Mouse (Mus musculus): ENCODE measurements around the gene Gtf2f1.

Gene Gtf2f1

DNA sequence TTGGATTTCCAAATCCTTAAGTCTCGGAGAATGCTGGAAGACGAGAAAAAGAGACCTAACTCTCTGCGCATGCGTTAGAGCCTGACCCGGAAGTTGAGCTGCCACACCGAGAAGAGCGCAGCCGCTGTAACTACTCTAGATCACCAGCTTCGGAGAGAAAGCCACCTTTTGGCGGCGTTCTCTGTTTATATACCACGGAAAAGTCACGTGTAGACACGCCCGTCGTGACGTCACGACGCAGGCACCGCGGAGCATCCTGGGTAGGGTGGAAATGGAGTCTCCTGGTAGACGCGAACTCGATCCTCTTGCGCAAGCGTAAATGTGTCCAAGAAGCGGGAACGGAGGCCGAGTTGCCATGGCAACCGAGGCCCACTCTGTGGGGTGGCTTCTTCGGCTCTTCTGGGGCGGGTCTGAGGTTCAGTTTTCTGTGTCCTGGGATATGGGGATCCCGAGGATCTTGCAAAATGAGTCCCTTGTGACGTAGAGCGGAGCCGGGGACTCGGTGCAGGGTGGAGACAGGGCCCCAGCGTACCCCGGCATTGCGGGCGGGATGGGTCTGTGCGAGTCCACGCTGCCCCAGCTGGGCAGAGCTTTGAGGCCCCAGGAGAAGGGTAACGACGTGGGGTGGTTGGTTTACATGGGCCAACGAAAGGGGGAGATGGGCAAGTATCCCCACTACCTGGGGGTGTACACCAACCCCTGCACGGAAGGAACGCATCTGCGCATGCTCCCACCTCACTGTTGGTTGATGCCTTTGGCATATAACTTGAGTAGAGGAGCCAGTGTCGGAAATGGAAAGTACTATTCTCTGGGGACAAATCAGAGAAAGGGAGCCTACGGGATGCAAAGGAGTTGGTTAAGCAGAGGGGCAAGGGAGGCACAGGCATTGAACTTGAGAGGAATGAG, at the start of gene Gtf2f1, which contains the start of gene Gm17949:
TSS of gene Gtf2f1 (minus strand) at position 53 of the 906 bp plus-strand sequence.
TSS of gene Gm17949 (plus strand) at position 234 of the 906 bp plus-strand sequence.
- DNase-seq (ENCODE audit: low read depth, low spot score), result peak; percentile 100

GRCm38 (mm10) chr17:57060231-57060801, 49.2 kb upstream of the Gtf2f1 start:
- peak; percentile 97 for DNase-seq (ENCODE audit: low read depth, low spot score)

GRCm38 (mm10) chr17:57059486-57059977, 48.4 kb upstream of the Gtf2f1 start, which contains the start of gene Slc25a23:
Gene Slc25a23 (minus strand): TSS chr17:57059863.
- peak; percentile 72 for DNase-seq (ENCODE audit: low read depth, low spot score)

DNA sequence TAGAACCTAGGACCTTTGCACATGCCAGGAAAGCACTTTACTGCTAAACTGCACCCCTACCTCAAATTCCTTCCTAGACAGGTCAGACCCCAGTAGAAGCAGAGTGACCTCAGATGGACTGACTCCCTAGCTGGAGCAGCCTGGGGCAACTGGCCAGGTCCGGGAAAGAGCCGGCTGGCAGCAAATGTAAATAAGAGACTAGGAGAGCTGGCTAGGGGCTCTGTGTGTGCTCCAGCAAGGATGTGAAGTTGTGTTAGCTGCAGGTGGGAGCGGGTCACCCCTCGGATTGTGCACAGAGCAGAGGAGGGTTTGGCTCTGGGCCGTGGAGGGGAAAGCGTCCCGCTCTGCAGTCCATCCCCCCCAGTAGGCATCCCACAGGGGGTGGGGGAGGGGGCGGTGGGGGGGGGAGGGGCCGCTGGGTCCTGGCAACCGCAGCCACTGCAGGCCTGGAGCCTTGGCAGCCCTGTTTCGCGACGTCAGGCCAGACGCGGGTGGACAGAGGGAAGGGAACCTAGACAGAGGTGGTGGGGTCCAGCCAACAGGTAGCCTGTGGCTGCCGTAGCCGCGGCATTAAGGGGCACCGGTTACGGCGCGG, 47.9 kb upstream of the Gtf2f1 start, which contains the start of gene Crb3:
TSS of gene Crb3 (plus strand) at position 215 of the 595 bp plus-strand sequence.
- no peak for DNase-seq (ENCODE audit: low read depth, low spot score)

- DNase-seq (ENCODE audit: low read depth, low spot score), result no peak
These were observed 45.2 kb upstream of the Gtf2f1 start for GRCm38 (mm10) chr17:57056246-57056645.

GRCm38 (mm10) chr17:57051679-57052078, 40.6 kb upstream of the Gtf2f1 start:
- peak; percentile 56 for DNase-seq (ENCODE audit: low read depth, low spot score)

GRCm38 (mm10) chr17:57048816-57049215, 37.7 kb upstream of the Gtf2f1 start:
- no peak for DNase-seq (ENCODE audit: low read depth, low spot score)

DNA sequence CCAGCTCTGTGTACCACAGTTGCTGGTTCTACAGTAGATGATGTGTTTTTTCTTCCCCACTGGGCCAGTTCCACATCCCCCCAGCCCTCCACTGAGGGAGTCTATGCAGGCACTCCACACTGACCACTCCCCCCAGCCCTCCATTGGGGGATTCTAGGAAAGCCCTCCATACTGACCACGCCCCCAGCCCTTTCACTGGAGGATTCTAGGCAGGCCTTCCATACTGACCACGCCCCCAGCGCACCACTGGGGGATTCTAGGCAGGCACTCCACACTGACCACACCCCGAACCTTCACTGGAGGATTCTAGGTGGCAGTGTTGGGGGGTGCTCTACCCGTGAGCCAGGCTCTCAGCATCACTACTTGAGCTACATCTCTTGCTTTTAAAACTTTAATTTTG, 36.3 kb upstream of the Gtf2f1 start:
- no peak for DNase-seq (ENCODE audit: low read depth, low spot score)

DNA sequence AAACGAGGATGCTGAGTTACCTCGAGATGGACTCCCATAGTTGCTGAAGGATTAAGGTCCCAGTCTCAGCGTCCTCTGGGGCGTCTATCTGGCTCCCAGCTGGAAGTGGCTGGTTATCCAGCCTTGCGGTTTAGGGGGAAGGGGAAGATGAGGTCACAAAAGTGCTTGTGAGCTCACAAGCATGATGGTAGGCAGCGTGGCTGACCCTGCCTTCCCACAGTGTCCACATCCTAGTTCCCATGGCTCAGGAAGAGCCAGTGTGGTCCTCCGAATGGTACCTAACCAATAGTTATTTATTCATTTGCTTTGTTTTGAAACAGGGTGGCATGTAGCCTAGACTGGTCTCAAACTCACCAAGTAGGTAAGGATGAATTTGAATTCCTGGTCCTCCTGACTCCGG, 30.5 kb upstream of the Gtf2f1 start, which contains the start of gene Slc25a41:
TSS of gene Slc25a41 (minus strand) at position 101 of the 400 bp plus-strand sequence.
- DNase-seq (ENCODE audit: low read depth, low spot score), result no peak

- no peak for DNase-seq (ENCODE audit: low read depth, low spot score)
These were observed 27.9 kb upstream of the Gtf2f1 start for GRCm38 (mm10) chr17:57038978-57039377.

DNA sequence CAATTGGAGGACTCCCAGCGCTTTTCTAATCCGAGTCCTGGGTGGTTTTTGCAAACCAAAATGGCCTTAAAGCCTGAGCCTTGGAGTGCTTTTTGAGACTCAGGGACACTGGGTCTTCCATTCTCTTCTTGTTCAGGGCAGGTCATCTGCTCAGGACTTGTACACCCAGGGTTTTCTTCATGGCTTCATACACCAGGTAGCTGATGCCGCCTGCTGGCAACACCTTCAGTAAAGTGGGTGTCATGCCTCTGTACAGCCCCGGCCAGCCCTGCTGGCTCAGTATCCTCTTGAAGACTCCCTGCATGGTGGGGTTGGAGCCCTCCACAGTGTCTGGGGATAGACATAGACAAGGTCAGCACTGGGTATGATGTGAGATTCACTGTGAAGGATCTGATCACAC, 21.8 kb upstream of the Gtf2f1 start:
- peak; percentile 28 for DNase-seq (ENCODE audit: low read depth, low spot score)

- peak; percentile 100 for DNase-seq (ENCODE audit: low read depth, low spot score)
These were observed 20.8 kb upstream of the Gtf2f1 start for GRCm38 (mm10) chr17:57031661-57032420.

GRCm38 (mm10) chr17:57030931-57031660, 20.0 kb upstream of the Gtf2f1 start, which contains the start of gene Khsrp:
Gene Khsrp (minus strand): TSS chr17:57031522.
- peak; percentile 61 for DNase-seq (ENCODE audit: low read depth, low spot score)

DNA sequence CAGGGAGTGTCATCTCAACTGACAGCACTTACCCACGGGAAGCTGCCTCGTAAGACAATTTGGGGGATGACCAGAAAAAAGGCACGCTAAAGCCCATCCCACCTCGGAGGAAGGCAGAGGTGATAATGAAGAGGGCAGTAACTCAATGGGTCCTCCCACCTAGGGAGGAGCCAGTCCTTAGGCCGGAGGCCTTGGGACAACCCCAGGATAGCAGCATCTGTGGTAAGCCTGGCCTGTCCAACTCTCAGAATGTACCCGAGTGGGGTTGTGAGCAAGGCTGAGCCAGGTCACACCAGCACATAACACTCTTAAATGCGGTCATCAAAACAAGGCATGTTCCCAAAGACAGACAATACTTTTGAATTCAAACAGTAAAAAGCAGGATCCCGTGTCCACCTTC, 18.6 kb upstream of the Gtf2f1 start:
- no peak for DNase-seq (ENCODE audit: low read depth, low spot score)

GRCm38 (mm10) chr17:57027471-57027870, 16.4 kb upstream of the Gtf2f1 start:
- DNase-seq (ENCODE audit: low read depth, low spot score), result no peak

- no peak for DNase-seq (ENCODE audit: low read depth, low spot score)
These were observed 9.9 kb upstream of the Gtf2f1 start for GRCm38 (mm10) chr17:57020960-57021359.

GRCm38 (mm10) chr17:57019693-57020092, 8.6 kb upstream of the Gtf2f1 start:
- DNase-seq (ENCODE audit: low read depth, low spot score), result no peak

DNA sequence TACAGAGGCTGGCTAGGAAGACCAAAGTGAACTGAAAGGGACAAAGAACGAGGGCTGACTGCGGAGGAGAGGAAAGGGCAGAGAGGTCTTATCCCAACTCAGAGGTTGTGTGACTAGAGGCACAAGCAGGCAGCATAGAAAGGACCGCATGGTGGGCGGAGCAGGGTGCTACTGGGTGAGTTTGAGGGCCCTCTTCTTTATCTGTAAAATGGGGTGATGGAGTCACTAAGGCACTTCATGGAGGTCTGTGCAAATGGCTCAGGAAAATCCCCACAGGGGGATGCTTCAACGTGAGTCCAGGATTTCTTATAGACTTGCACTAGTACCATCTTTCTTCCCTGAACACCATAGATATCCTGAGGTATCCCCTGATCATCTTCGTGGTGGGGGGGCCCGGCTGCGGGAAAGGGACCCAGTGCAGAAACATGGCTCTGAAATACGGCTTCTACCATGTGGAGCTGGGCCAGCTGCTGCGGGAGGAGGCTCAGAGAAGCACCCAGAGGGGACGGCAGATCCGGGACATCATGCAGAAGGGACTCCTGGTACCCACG, 1.2 kb upstream of the Gtf2f1 start:
- DNase-seq (ENCODE audit: low read depth, low spot score), result no peak

DNA sequence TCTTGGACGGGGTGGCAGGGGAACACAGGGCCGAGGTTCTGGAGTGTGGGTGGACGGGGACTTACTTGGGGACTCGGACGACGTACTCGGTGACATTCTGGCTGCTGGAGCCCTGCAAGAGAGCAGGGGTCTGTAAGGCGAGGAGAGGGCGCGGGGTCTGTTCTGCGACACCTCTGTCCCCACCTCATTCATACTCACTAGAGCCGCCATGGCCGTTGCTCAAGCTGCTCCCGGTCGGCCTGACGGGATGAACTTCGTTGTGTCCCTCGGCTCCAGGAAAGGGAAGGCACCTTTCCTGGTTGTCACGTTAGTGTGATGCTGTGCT, 215 bp downstream of the Gtf2f1 start:
- no peak for DNase-seq (ENCODE audit: low read depth, low spot score)
